Mouse (Mus musculus): Measurements from ENCODE around the gene Tnpo2. TPM values are rescaled to one million over a fixed set of nuclear protein-coding genes. Genes with fewer than 3 reads are reported as not detected.

Tnpo2 gene
- total and polyA plus RNA-seq, 2 experiments from 2014 or later = 49.1 to 183 TPM

- Histone ChIP-seq H3K9ac (replicated peaks; ENCODE audit: low read length) (no peak overlapping the region), H3K36me3 (ENCODE audit: insufficient read depth, low read length) (peaks cover 63% of the 10 kb centered on the region), H3K4me2 (ENCODE audit: low read depth, low read length) (no peak overlapping the region), H3K4me3 (ENCODE audit: low read length) (no peak overlapping the region), H3K9me3 (ENCODE audit: low read length) (no peaks in the 10 kb centered on the region), H3K4me1 (ENCODE audit: insufficient read depth, low read length) (peaks cover 4% of the 10 kb centered on the region; the same call in 1 of the 2 replicates), H3K27me3 (ENCODE audit: insufficient read depth, low read length) (no peaks in the 10 kb centered on the region), H3K27ac (no peak overlapping the region)
- ATAC-seq = no peak
- DNase-seq (ENCODE audit: low spot score) = no peak
- TF ChIP-seq CTCF (IDR thresholded peaks at IDR 0.05; ENCODE audit: low read depth) = no peak
- WGBS = 93% methylated on average over 6 of the region's 6 CpGs
These were observed 6.9 kb downstream of the Tnpo2 start for GRCm38 (mm10) chr8:85043619-85044018.

DNA sequence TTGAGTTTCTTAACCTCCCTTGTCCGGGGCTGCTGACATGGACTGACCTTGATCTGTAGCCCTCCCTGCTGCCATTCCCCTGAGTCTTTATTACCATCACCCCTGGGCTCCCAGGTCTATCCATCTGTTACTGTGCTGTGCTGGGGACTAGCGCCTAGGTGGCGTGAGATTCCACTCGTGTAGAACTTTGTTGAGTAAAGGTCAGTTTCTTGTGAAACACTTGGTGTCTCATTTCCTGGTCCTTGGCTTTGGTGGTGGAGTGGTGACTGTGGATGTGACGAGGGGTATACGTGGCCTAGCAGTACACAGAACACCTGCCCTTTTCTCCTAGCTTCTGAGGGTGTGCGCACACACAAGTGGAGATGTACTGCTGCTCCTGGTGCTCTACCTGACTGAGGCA, 20.7 kb downstream of the Tnpo2 start:
- ATAC-seq = no peak
- 80% methylated on average over 7 of the region's 7 CpGs for WGBS
- DNase-seq (ENCODE audit: low spot score) = no peak
- Histone ChIP-seq H3K9me3 (ENCODE audit: low read length) (no peaks in the 10 kb centered on the region), H3K4me3 (ENCODE audit: low read length) (no peak overlapping the region), H3K9ac (replicated peaks; ENCODE audit: low read length) (no peak overlapping the region), H3K27me3 (ENCODE audit: insufficient read depth, low read length) (no peaks in the 10 kb centered on the region), H3K27ac (no peak overlapping the region), H3K4me1 (ENCODE audit: insufficient read depth, low read length) (peaks cover 11% of the 10 kb centered on the region), H3K4me2 (ENCODE audit: low read depth, low read length) (no peak overlapping the region), H3K36me3 (ENCODE audit: insufficient read depth, low read length) (peaks cover 39% of the 10 kb centered on the region)
- no peak for TF ChIP-seq CTCF (IDR thresholded peaks at IDR 0.05; ENCODE audit: low read depth)

GRCm38 (mm10) chr8:85059879-85060616, 23.3 kb downstream of the Tnpo2 start, which contains the start of gene Fbxw9:
Gene Fbxw9, plus strand, starts transcription at chr8:85060055.
- DNase-seq (ENCODE audit: low spot score) (peak; percentile 97), ATAC-seq (peak; percentile 96)
- TF ChIP-seq CTCF (IDR thresholded peaks at IDR 0.05; ENCODE audit: low read depth) = peak; percentile 24; the same call in 1 of the 2 replicates
- peak within 1 kb of the TSS; percentile 81 for H3K27ac ChIP-seq
- H3K36me3 ChIP-seq (ENCODE audit: insufficient read depth, low read length) = peaks cover 12% of the 10 kb centered on the region
- H3K9me3 ChIP-seq (ENCODE audit: low read length) = no peaks in the 10 kb centered on the region
- H3K4me1 ChIP-seq (ENCODE audit: insufficient read depth, low read length) = peaks cover 11% of the 10 kb centered on the region
- H3K9ac ChIP-seq (replicated peaks; ENCODE audit: low read length) = peak within 1 kb of the TSS; percentile 81
- H3K4me3 ChIP-seq (ENCODE audit: low read length) = peak within 1 kb of the TSS; percentile 96
- WGBS = under 1% methylated on average over 52 of the region's 53 CpGs
- H3K4me2 ChIP-seq (ENCODE audit: low read depth, low read length) = peak within 1 kb of the TSS; percentile 95
- H3K27me3 ChIP-seq (ENCODE audit: insufficient read depth, low read length) = no peaks in the 10 kb centered on the region

DNA sequence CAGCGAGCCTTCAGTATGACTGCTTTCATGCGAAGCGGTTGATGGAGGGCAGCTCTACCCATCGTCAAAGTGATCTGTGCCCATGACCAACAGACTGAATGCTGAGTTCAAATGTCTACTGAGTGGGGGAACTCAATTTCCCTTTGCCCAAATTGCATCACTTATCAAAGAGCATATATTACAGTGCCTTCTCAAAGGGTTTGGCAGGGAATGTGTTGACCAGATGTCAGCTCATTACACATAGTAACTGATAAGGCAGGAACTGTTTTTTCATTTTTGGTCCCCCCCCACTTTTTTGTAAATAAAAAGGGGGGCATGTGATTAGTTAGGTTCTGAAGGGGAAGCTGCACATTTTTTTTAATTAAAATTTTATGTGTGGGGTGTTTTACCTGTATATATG, 25.9 kb downstream of the Tnpo2 start:
- H3K36me3 ChIP-seq (ENCODE audit: insufficient read depth, low read length) = peaks cover 21% of the 10 kb centered on the region; the same call in 1 of the 2 replicates
- no peak for TF ChIP-seq CTCF (IDR thresholded peaks at IDR 0.05; ENCODE audit: low read depth)

DNA sequence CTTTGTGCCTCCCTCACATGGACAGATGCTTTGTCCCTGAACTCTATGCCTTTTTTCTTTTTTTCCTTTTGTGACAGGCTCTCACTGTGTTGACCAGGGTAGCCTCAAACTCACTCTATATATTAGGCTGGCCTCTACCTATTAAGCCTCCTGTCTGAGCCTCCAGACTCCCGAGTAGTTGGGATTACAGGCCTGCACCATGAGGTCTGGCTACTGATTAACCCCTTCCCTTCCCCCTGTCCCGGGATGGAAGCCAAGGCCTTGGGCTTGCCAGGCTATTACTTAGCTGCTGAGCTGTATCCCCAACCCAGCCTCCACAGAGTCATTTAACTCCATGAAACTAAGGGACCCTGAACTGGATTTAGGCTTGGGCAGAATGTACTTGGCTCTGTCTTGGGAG, 28.5 kb downstream of the Tnpo2 start:
- WGBS = 34% methylated on average over 2 of the region's 2 CpGs
- H3K9ac ChIP-seq (replicated peaks; ENCODE audit: low read length) = no peak overlapping the region
- H3K9me3 ChIP-seq (ENCODE audit: low read length) = no peaks in the 10 kb centered on the region
- H3K4me3 ChIP-seq (ENCODE audit: low read length) = no peak overlapping the region
- H3K4me1 ChIP-seq (ENCODE audit: insufficient read depth, low read length) = peaks cover 11% of the 10 kb centered on the region
- H3K27me3 ChIP-seq (ENCODE audit: insufficient read depth, low read length) = no peaks in the 10 kb centered on the region
- no peak overlapping the region for H3K4me2 ChIP-seq (ENCODE audit: low read depth, low read length)
- TF ChIP-seq CTCF (IDR thresholded peaks at IDR 0.05; ENCODE audit: low read depth) = no peak
- no peak for ATAC-seq
- peaks cover 21% of the 10 kb centered on the region; the same call in 1 of the 2 replicates for H3K36me3 ChIP-seq (ENCODE audit: insufficient read depth, low read length)
- DNase-seq (ENCODE audit: low spot score) = no peak
- H3K27ac ChIP-seq = no peak overlapping the region

More for the DNA sequence above, 25.9 kb downstream of the Tnpo2 start:
- Histone ChIP-seq H3K4me3 (ENCODE audit: low read length) (no peak overlapping the region), H3K9ac (replicated peaks; ENCODE audit: low read length) (no peak overlapping the region), H3K4me2 (ENCODE audit: low read depth, low read length) (no peak overlapping the region), H3K27ac (no peak overlapping the region), H3K9me3 (ENCODE audit: low read length) (no peaks in the 10 kb centered on the region), H3K27me3 (ENCODE audit: insufficient read depth, low read length) (no peaks in the 10 kb centered on the region), H3K4me1 (ENCODE audit: insufficient read depth, low read length) (peaks cover 11% of the 10 kb centered on the region)
- no peak for DNase-seq (ENCODE audit: low spot score)
- 95% methylated on average over 4 of the region's 4 CpGs for WGBS
- ATAC-seq = no peak

DNA sequence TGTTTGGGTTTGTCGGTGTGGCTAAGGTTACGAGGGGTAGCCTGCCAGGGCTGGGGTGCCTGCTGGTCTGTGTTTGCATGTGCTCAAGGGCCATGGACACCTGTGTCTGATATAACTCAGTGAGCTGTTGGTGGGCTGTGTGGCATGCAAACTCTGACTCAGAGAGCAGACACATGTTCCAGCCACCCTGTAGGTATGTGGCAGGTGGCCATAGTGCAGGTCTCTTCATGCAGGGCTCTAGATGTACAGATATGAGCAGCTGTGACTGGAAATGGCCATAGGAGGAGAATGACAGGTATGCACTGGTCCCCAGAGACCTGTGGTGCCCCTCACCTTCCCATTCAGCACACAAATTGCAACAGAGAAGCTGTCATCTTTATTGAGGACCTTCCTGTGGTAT, 30.4 kb downstream of the Tnpo2 start:
- no peak overlapping the region for H3K27ac ChIP-seq
- 0 out of 2 replicates have a peak, but pooled peaks cover under 1% of the 10 kb centered on the region for H3K4me1 ChIP-seq (ENCODE audit: insufficient read depth, low read length)
- peaks cover 21% of the 10 kb centered on the region; the same call in 1 of the 2 replicates for H3K36me3 ChIP-seq (ENCODE audit: insufficient read depth, low read length)
- no peak overlapping the region for H3K9ac ChIP-seq (replicated peaks; ENCODE audit: low read length)
- no peak overlapping the region for H3K4me2 ChIP-seq (ENCODE audit: low read depth, low read length)
- H3K27me3 ChIP-seq (ENCODE audit: insufficient read depth, low read length) = no peaks in the 10 kb centered on the region
- WGBS = 87% methylated on average over 2 of the region's 2 CpGs
- H3K4me3 ChIP-seq (ENCODE audit: low read length) = no peak overlapping the region
- ATAC-seq = no peak
- TF ChIP-seq CTCF (IDR thresholded peaks at IDR 0.05; ENCODE audit: low read depth) = no peak
- H3K9me3 ChIP-seq (ENCODE audit: low read length) = no peaks in the 10 kb centered on the region
- DNase-seq (ENCODE audit: low spot score) = no peak

DNA sequence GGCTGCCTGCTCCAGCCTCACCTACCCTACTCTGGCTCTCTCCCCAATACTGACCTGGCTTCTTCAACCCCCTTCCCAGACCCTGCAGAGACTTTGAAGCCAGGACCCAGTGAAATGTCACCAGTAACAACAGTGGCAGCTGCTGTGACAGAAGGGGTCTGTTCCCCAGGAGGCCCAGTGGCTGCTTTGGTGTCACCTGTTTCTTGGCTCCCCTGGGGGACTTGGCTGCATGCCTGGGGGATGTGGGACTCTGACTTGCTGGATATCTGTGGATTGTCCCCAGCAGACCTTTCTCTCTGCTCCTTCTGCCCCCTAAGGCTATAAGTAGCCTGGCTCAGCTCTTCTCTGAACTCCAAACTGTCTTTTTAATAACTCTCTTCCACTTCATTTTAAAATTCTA, 31.3 kb downstream of the Tnpo2 start, which contains the start of gene Gm5741:
Gene Gm5741, minus strand, starts transcription at position 1 of the 400 bp plus-strand sequence.
- H3K36me3 ChIP-seq (ENCODE audit: insufficient read depth, low read length) = peaks cover 21% of the 10 kb centered on the region; the same call in 1 of the 2 replicates
- H3K9ac ChIP-seq (replicated peaks; ENCODE audit: low read length) = no peak within 1 kb of the TSS
- no peaks in the 10 kb centered on the region for H3K27me3 ChIP-seq (ENCODE audit: insufficient read depth, low read length)
- no peak within 1 kb of the TSS for H3K4me2 ChIP-seq (ENCODE audit: low read depth, low read length)
- DNase-seq (ENCODE audit: low spot score) (no peak), ATAC-seq (no peak)
- no peak within 1 kb of the TSS for H3K4me3 ChIP-seq (ENCODE audit: low read length)
- H3K9me3 ChIP-seq (ENCODE audit: low read length) = no peaks in the 10 kb centered on the region
- TF ChIP-seq CTCF (IDR thresholded peaks at IDR 0.05; ENCODE audit: low read depth) = no peak
- H3K4me1 ChIP-seq (ENCODE audit: insufficient read depth, low read length) = 0 out of 2 replicates have a peak, but pooled peaks cover 6% of the 10 kb centered on the region
- no peak within 1 kb of the TSS for H3K27ac ChIP-seq
